Mouse (Mus musculus): ENCODE data around the gene Tmem132d. TPM values are rescaled to one million over a fixed set of nuclear protein-coding genes. Genes with fewer than 3 reads are reported as not detected.

Tmem132d gene
- polyA plus RNA-seq, 1 experiment, result not detected

DNA sequence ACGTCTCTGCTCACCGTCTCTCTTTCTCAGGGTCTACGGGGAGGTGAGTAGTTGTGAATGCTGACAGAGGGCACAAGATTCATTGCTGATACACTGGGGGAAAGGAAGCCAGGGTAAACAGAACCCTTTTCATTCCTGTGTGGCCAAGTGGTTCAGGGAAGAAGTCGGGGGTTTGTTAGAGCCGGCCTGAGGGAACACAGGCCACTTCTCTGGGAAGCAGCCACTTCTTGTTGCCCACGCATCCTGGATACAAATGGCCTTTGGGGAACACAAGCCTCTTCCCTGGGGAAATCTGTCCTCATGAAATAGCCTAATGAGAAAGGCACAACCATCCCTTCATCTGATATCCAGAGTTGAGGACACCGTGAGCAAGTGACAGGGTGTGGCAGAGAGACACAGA lies 96.0 kb downstream of the Tmem132d start:
- Histone ChIP-seq H3K79me3 (ENCODE audit: low read depth) (no peaks in the 10 kb centered on the region), H3ac (ENCODE audit: control insufficient read depth, insufficient read length, low read depth) (no peak overlapping the region)
- TF ChIP-seq CEBPB (IDR thresholded peaks at IDR 0.05; ENCODE audit: low read depth) (no peak), MAX (IDR thresholded peaks at IDR 0.05) (no peak), CTCF (IDR thresholded peaks at IDR 0.05; ENCODE audit: control insufficient read depth, insufficient read depth, insufficient read length) (no peak), FOSL1 (IDR thresholded peaks at IDR 0.05; ENCODE audit: insufficient read depth, low read length, poor library complexity, severe bottlenecking) (no peak), MYOG (IDR thresholded peaks at IDR 0.05; ENCODE audit: control insufficient read depth, extremely low read depth, insufficient read length) (no peak), MYOD1 (IDR thresholded peaks at IDR 0.05; ENCODE audit: control insufficient read depth, insufficient read length, low read depth) (no peak)

GRCm38 (mm10) chr5:128332766-128333165 lies 100.1 kb downstream of the Tmem132d start:
- H3K27me3 ChIP-seq (ENCODE audit: control insufficient read depth, insufficient read depth, insufficient read length), result no peaks in the 10 kb centered on the region
- no peak for TF ChIP-seq CEBPB (IDR thresholded peaks at IDR 0.05; ENCODE audit: low read depth)
- TF ChIP-seq USF1 (IDR thresholded peaks at IDR 0.05; ENCODE audit: low read depth), result no peak
- no peak for TF ChIP-seq MAX (IDR thresholded peaks at IDR 0.05)
- TF ChIP-seq MYOG (IDR thresholded peaks at IDR 0.05; ENCODE audit: control insufficient read depth, extremely low read depth, insufficient read length), result no peak
- no peak for TF ChIP-seq CTCF (IDR thresholded peaks at IDR 0.05; ENCODE audit: control insufficient read depth, insufficient read depth, insufficient read length)
- no peak for TF ChIP-seq MYOD1 (IDR thresholded peaks at IDR 0.05; ENCODE audit: control insufficient read depth, insufficient read length, low read depth)
- TF ChIP-seq FOSL1 (IDR thresholded peaks at IDR 0.05; ENCODE audit: insufficient read depth, low read length, poor library complexity, severe bottlenecking), result no peak
- H3ac ChIP-seq (ENCODE audit: control insufficient read depth, insufficient read length, low read depth), result no peak overlapping the region
- no peaks in the 10 kb centered on the region for H3K36me3 ChIP-seq (ENCODE audit: control insufficient read depth, insufficient read depth)
- H3K4me3 ChIP-seq (ENCODE audit: insufficient read depth, poor library complexity, severe bottlenecking), result no peak overlapping the region
- H3K79me3 ChIP-seq (ENCODE audit: low read depth), result no peaks in the 10 kb centered on the region
- H3K79me2 ChIP-seq (ENCODE audit: control insufficient read depth, insufficient read depth), result no peaks in the 10 kb centered on the region

More for the DNA sequence above, 96.0 kb downstream of the Tmem132d start:
- Histone ChIP-seq H3K36me3 (ENCODE audit: control insufficient read depth, insufficient read depth) (no peaks in the 10 kb centered on the region), H3K79me2 (ENCODE audit: control insufficient read depth, insufficient read depth) (no peaks in the 10 kb centered on the region), H3K27me3 (ENCODE audit: control insufficient read depth, insufficient read depth, insufficient read length) (no peaks in the 10 kb centered on the region), H3K4me3 (ENCODE audit: insufficient read depth, poor library complexity, severe bottlenecking) (no peak overlapping the region)

GRCm38 (mm10) chr5:128330351-128330750 lies 102.5 kb downstream of the Tmem132d start:
- Histone ChIP-seq H3K27me3 (ENCODE audit: control insufficient read depth, insufficient read depth, insufficient read length) (no peaks in the 10 kb centered on the region), H3K36me3 (ENCODE audit: control insufficient read depth, insufficient read depth) (no peaks in the 10 kb centered on the region), H3K79me2 (ENCODE audit: control insufficient read depth, insufficient read depth) (no peaks in the 10 kb centered on the region), H3K4me3 (ENCODE audit: insufficient read depth, poor library complexity, severe bottlenecking) (no peak overlapping the region), H3ac (ENCODE audit: control insufficient read depth, insufficient read length, low read depth) (no peak overlapping the region), H3K79me3 (ENCODE audit: low read depth) (no peaks in the 10 kb centered on the region)
- no peak for TF ChIP-seq FOSL1 (IDR thresholded peaks at IDR 0.05; ENCODE audit: insufficient read depth, low read length, poor library complexity, severe bottlenecking)
- TF ChIP-seq MYOG (IDR thresholded peaks at IDR 0.05; ENCODE audit: control insufficient read depth, extremely low read depth, insufficient read length), result no peak
- no peak for TF ChIP-seq MAX (IDR thresholded peaks at IDR 0.05)
- TF ChIP-seq MYOD1 (IDR thresholded peaks at IDR 0.05; ENCODE audit: control insufficient read depth, insufficient read length, low read depth), result no peak
- no peak for TF ChIP-seq USF1 (IDR thresholded peaks at IDR 0.05; ENCODE audit: low read depth)
- TF ChIP-seq CTCF (IDR thresholded peaks at IDR 0.05; ENCODE audit: control insufficient read depth, insufficient read depth, insufficient read length), result no peak
- no peak for TF ChIP-seq CEBPB (IDR thresholded peaks at IDR 0.05; ENCODE audit: low read depth)

GRCm38 (mm10) chr5:128302387-128302786 lies 130.5 kb downstream of the Tmem132d start:
- Histone ChIP-seq H3K79me2 (ENCODE audit: control insufficient read depth, insufficient read depth) (no peaks in the 10 kb centered on the region), H3K79me3 (ENCODE audit: low read depth) (no peaks in the 10 kb centered on the region), H3K4me3 (ENCODE audit: insufficient read depth, poor library complexity, severe bottlenecking) (no peak overlapping the region), H3K36me3 (ENCODE audit: control insufficient read depth, insufficient read depth) (no peaks in the 10 kb centered on the region), H3ac (ENCODE audit: control insufficient read depth, insufficient read length, low read depth) (no peak overlapping the region), H3K27me3 (ENCODE audit: control insufficient read depth, insufficient read depth, insufficient read length) (no peaks in the 10 kb centered on the region)
- TF ChIP-seq CEBPB (IDR thresholded peaks at IDR 0.05; ENCODE audit: low read depth), result no peak
- TF ChIP-seq MAX (IDR thresholded peaks at IDR 0.05), result no peak

GRCm38 (mm10) chr5:128291191-128291590 lies 141.7 kb downstream of the Tmem132d start:
- no peaks in the 10 kb centered on the region for H3K27me3 ChIP-seq (ENCODE audit: control insufficient read depth, insufficient read depth, insufficient read length)
- H3K79me2 ChIP-seq (ENCODE audit: control insufficient read depth, insufficient read depth), result no peaks in the 10 kb centered on the region
- TF ChIP-seq FOSL1 (IDR thresholded peaks at IDR 0.05; ENCODE audit: insufficient read depth, low read length, poor library complexity, severe bottlenecking) (no peak), MYOG (IDR thresholded peaks at IDR 0.05; ENCODE audit: control insufficient read depth, extremely low read depth, insufficient read length) (no peak), MAX (IDR thresholded peaks at IDR 0.05) (no peak), CEBPB (IDR thresholded peaks at IDR 0.05; ENCODE audit: low read depth) (no peak)
- H3K36me3 ChIP-seq (ENCODE audit: control insufficient read depth, insufficient read depth), result no peaks in the 10 kb centered on the region
- H3K4me3 ChIP-seq (ENCODE audit: insufficient read depth, poor library complexity, severe bottlenecking), result no peak overlapping the region
- no peak overlapping the region for H3ac ChIP-seq (ENCODE audit: control insufficient read depth, insufficient read length, low read depth)
- no peaks in the 10 kb centered on the region for H3K79me3 ChIP-seq (ENCODE audit: low read depth)

DNA sequence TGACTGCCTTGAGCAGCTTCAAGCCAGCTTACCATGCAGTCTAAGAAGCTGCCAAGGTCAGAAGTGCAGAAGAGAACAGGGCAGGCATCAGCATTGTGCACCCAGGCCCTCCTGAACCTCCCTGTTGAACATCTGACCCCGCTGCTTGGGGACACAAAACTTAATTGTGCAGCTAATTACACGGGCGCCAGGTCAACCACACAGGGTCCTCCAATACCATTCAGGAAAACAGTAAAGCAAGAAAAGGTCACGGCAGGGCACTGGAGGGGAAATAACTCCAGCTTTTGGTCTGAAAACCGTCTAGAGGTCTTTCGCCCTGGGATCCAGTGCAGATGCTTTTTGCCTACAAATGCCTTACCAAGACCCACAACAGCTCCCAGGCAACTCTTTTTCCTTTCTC lies 159.6 kb downstream of the Tmem132d start:
- Histone ChIP-seq H3K36me3 (ENCODE audit: control insufficient read depth, insufficient read depth) (no peaks in the 10 kb centered on the region), H3ac (ENCODE audit: control insufficient read depth, insufficient read length, low read depth) (no peak overlapping the region), H3K27me3 (ENCODE audit: control insufficient read depth, insufficient read depth, insufficient read length) (no peaks in the 10 kb centered on the region), H3K79me2 (ENCODE audit: control insufficient read depth, insufficient read depth) (no peaks in the 10 kb centered on the region), H3K4me3 (ENCODE audit: insufficient read depth, poor library complexity, severe bottlenecking) (no peak overlapping the region), H3K79me3 (ENCODE audit: low read depth) (no peaks in the 10 kb centered on the region)
- TF ChIP-seq USF1 (IDR thresholded peaks at IDR 0.05; ENCODE audit: low read depth) (no peak), MYOD1 (IDR thresholded peaks at IDR 0.05; ENCODE audit: control insufficient read depth, insufficient read length, low read depth) (no peak), FOSL1 (IDR thresholded peaks at IDR 0.05; ENCODE audit: insufficient read depth, low read length, poor library complexity, severe bottlenecking) (no peak), CEBPB (IDR thresholded peaks at IDR 0.05; ENCODE audit: low read depth) (no peak), CTCF (IDR thresholded peaks at IDR 0.05; ENCODE audit: control insufficient read depth, insufficient read depth, insufficient read length) (no peak)
